Mouse (Mus musculus) ES-Bruce4 (cell line): Measurements from ENCODE around the gene Dbn1.

Experiments used
- CTCF ChIP-seq: IDR thresholded peaks from one replicate; pipeline ENCODE4 v1.8.1; 2011; ENCODE audit warnings: low read depth, low read length
- EP300 ChIP-seq: IDR thresholded peaks from 2 replicates; pipeline ENCODE4 v1.6.1; 2011; ENCODE audit warnings: low read depth, low read length; ENCODE audit not compliant: insufficient read depth
- POLR2A ChIP-seq: IDR thresholded peaks from one replicate; pipeline ENCODE4 v1.8.1; 2011; ENCODE audit warnings: low read length; ENCODE audit not compliant: insufficient read depth

- TF ChIP-seq CTCF (no peak), EP300 (no peak), POLR2A (no peak)
These were observed 58.6 kb downstream of the Dbn1 start for GRCm38 (mm10) chr13:55429226-55429888.
